Mouse (Mus musculus) testis, postnatal 14 days (tissue): ENCODE measurements around the gene Gm49403.
"Not testable (repeated sequence)": the region's sequence is repeated elsewhere in the genome, so short reads cannot be mapped to it uniquely, and the experiment has no call there.

Experiments used
- DNase-seq: peaks from one replicate; pipeline ENCODE4 v3.0.0; 2021; ENCODE audit warnings: low spot score

Gm49403 gene

DNA sequence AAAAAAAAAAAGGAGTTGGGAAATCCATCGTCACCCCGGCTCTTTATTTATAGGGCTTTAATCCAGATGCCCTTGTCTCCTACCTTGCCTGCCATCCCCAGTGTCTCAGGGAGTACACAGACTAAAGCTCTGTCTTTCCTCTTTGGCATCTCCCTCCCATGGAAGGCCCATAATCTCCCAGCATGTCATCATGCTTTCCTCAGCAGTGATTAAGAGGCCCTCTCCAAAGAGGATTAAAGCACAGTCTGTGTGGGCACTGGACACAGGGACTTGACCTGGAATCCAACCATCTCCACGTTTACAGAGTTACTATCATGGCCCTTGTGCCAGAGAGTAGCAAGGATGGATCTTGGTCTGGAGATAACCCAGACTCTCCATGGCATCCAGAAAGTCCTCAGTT lies at the start of gene Gm49403, which contains the start of gene Lbhd1:
Gene Gm49403, plus strand, starts transcription at position 315 of the 400 bp plus-strand sequence.
Gene Lbhd1, plus strand, starts transcription at position 117 of the 400 bp plus-strand sequence.
- DNase-seq = no peak

GRCm38 (mm10) chr19:8836327-8836726 lies 47.4 kb upstream of the Gm49403 start:
- not testable (repeated sequence) for DNase-seq

GRCm38 (mm10) chr19:8837251-8837791 lies 46.4 kb upstream of the Gm49403 start, which contains the start of gene Bscl2:
TSS of gene Bscl2 (plus strand) at chr19:8837467.
- DNase-seq = peak; percentile 85

DNA sequence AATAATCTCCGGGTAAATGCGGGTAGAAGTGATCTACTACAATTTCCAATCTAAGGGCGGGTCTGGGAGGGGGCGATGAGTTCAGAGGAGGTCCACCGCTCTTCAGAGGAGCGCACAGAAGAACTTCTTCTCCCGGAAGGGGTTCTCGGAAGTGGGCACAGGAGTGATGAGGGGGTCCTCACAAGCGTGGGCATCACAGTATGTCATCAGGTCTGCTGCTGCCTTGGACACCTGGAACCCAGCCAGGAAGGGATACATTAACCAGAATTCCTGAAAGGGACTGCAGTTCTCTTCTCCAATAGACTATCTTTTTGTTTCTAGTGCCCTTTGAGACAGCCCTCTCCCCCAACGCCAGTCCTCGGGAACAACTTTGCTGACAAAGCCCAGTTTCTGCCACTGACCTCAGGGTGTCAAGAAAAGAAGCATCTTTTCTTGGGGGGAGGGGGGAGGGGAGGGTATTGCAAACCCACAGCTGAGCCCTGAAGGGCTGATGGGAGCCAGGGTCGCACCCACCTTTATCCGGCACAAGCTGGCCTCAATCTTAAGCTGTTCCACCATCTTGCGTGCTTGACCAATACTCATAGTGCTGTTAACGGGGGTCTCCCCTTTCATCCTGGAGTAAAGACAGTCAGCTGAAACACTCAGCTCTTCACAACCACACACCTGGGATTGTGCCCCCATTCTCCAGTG lies 45.5 kb upstream of the Gm49403 start:
- DNase-seq = peak; percentile 54

GRCm38 (mm10) chr19:8839103-8839907 lies 44.4 kb upstream of the Gm49403 start, which contains the start of gene Gng3:
TSS of gene Gng3 (minus strand) at chr19:8839194.
- DNase-seq = no peak

DNA sequence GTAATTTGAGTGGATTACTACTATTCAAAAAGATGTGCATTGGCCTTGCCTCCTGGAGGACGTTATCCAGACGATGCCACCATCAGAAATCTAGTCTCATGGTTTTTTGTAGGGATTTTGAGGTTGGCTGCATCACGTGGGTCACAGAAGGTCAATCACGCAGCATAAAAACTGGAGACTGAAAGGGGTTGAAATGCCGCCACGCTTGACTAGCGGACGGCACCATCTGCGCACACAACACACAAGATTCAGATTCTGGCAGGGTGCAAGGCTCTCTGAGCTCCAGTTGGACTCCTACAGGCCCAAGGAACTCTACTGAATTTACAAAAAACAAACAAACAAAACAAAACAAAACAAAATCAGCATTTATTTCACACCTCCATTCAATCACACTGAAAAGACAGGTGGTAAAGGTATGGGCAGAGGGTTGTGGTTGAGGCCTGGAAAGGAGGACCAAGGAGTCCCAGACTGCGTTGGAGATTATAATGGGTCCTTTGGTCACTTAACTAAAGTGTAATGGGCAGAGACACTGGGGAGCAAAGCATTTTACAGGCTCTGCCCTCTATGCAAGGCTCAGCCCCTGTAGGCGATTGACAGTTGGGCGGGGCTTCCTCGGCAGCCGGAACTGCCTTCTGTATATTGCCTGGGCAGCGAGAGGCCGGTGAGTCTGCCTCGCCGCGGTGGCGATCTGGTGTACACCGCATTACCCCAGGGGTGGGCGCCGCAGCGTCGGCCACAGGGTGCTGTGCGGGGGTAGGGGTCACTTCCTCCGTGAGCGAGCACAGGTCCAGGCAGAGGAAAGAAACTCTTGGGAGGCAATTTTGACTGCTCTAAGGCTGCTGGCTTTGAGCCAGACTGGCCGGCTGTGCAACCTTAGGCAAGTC lies 43.6 kb upstream of the Gm49403 start:
- peak; percentile 64 for DNase-seq

GRCm38 (mm10) chr19:8841012-8841411 lies 42.7 kb upstream of the Gm49403 start:
- no peak for DNase-seq

- DNase-seq = no peak
These were observed 40.8 kb upstream of the Gm49403 start for GRCm38 (mm10) chr19:8842961-8843360.

DNA sequence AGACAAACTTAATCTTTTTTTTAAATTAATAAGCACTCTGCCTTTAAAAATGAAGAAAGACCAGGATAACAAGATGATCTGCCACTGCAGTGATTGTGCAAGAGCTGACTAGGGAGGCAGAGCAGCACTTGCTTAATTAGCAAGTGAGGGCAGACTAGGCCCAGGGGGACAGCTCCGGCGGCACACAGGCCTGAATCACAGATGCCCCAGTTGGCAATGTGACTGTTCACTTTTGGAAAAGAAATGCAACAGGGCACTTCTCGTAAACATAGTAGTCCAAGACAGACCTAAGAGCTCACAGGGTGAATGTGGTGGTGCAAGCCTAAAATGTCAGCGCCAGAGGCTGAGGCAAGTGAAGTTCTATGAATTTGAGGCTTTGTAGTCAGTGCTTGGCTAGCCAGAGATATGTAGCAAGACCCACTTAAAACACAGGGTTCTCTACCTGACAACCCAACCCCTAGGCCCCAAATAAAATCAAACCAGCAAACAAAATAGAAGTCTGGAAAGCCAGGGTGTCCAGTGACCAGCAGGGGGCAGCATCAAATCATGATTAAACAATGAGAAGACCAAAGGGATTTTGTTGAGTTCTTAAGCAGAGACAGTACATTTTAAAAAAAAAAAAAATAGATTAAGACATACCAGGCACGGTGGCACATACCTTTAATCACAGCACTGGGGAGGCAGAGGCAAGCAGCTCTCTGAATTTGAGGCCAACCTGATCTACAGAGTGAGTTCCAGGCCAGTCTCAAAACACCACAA lies 39.2 kb upstream of the Gm49403 start:
- DNase-seq = peak; percentile 47

- no peak for DNase-seq
These were observed 35.4 kb upstream of the Gm49403 start for GRCm38 (mm10) chr19:8848356-8848755.

DNA sequence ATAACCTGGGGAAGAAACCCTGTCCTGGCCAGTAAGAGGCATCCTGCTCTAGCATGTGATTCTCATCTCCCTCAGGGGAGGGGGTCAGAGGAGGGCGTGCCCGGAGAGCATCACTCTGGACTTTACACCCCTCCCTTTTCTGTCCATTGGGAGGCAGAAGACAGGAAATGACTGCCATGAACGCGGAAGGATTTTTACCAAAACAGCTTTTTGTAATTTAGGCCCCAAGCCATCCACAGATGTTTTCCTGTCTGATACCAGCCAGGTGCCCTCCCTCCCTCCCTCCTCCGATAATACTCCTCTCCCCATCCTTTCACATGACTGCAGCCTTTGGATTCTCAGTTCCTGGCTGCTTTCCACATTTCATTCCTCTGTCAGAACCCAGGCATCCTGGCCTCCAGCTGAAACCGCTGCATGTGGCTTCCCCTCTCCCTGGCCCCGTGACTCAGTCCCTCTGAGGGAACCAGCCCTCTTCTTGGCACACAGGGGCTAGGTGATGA lies 33.3 kb upstream of the Gm49403 start, which contains the start of gene Lrrn4cl:
Gene Lrrn4cl, plus strand, starts transcription at position 367 of the 500 bp plus-strand sequence.
- DNase-seq = no peak

GRCm38 (mm10) chr19:8851639-8852038 lies 32.1 kb upstream of the Gm49403 start:
- DNase-seq = no peak

GRCm38 (mm10) chr19:8852236-8852928 lies 31.3 kb upstream of the Gm49403 start:
- no peak for DNase-seq

DNA sequence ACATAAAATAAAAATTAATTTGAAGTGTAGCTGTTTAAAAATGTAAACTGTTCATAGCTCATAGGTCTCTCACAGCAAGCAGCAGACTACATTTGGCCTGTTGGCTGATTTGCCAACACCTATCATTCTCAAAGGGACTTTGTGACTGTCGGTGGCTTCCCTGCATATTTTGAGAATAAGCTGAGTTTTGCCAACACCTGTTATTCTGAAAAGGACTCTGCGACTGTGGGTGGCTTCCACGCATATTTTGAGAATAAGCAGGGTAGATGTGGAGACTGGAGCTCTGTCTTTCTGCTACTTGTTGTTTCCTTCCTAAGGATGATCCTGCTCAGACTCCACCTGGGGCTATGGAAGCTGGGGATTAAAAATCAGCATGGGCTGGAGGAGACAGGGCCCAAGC lies 30.6 kb upstream of the Gm49403 start:
- DNase-seq = no peak

DNA sequence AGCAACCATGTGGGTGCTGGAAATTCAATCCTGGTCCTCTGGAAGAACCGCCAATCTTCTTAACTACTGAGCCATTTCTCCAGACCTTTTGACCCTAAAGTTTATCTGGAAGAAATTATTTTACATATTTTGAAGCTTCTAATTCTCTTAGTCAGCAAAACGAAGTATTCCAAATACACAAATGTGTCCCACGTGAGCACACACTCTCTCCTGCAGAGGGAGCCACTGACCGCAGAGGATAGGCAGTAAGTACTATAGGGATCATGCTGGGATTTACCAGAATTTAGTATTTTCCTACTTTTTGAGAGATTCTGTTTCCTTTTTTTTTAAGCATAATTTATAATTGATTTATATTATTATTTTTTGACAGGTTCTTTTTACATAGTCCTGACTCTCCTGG lies 26.0 kb upstream of the Gm49403 start:
- DNase-seq = no peak

DNA sequence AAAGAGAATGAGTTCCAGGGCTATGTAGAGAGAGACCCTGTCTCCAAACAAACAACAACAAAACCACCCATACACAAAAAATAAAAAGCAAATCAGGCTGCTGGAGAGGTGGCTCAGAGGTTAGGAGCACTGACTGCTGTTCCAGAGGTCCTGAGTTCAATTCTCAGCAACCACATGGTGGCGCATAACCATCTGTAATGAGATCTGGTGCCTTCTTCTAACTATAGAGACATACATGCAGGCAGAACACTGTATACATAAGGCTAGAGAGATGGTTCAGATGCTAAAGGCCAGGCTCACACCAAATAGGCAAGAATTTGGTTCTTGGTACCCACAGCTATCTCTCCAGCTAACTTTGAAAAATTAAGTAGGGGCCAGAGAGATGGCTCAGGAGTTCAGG lies 24.7 kb upstream of the Gm49403 start:
- DNase-seq = no peak

GRCm38 (mm10) chr19:8864265-8864664 lies 19.5 kb upstream of the Gm49403 start:
- DNase-seq = no peak

DNA sequence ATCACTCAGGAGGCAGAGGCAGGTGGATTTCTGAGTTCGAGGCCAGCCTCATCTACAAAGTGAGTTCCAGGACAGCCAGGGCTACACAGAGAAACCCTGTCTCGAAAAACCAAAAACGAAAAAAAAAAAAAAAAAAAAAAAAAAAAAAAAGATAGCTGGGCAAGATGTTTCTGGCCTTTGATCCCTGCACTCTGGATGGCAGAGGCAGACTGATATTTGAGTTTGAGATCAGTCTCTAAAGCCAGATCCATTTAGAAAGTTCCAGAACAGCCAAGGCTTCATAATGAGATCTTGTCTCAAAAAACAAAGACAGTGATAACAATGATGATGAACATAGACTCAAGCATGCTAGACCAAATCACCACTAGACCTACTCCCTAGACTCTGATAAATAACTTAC lies 13.3 kb upstream of the Gm49403 start:
- DNase-seq = not testable (repeated sequence)

GRCm38 (mm10) chr19:8870838-8871237 lies 12.9 kb upstream of the Gm49403 start:
- DNase-seq = no peak
